Mouse (Mus musculus) kidney, embryonic 16.5 days (tissue): ENCODE measurements around the gene Clasp2. TPM values are rescaled to one million over a fixed set of nuclear protein-coding genes. Genes with fewer than 3 reads are reported as not detected.

ENCODE experiments used
- ATAC-seq: fragments of 200-750 bp; cut with Nextera tagmentation; 2 replicates; pipeline ENCODE4 v1.8.0; 2017; ENCODE audit warnings: moderate TSS enrichment; ENCODE audit not compliant: low FRiP score, low TSS enrichment
- H3K27ac ChIP-seq: fragments of 300-500 bp; sonication (generic); 2 replicates; pipeline ENCODE4 v1.5.1; 2014; ENCODE audit warnings: low read length
- H3K27me3 ChIP-seq: fragments of 300-500 bp; sonication (generic); 2 replicates; pipeline ENCODE4 v1.6.1; 2014; ENCODE audit warnings: low read length, control low read depth, mixed read lengths; ENCODE audit not compliant: insufficient read depth
- H3K36me3 ChIP-seq: fragments of 300-500 bp; sonication (generic); 2 replicates; pipeline ENCODE4 v1.6.1; 2014; ENCODE audit warnings: low read length, control low read depth, mixed read lengths; ENCODE audit not compliant: insufficient read depth
- H3K4me1 ChIP-seq: fragments of 300-500 bp; sonication (generic); 2 replicates; pipeline ENCODE4 v1.6.1; 2014; ENCODE audit warnings: low read length, control low read depth, mixed read lengths; ENCODE audit not compliant: insufficient read depth
- H3K4me2 ChIP-seq: fragments of 300-500 bp; sonication (generic); replicated peaks from 2 replicates; pipeline ENCODE4 v1.6.1; 2014; ENCODE audit warnings: low read depth, low read length
- H3K4me3 ChIP-seq: fragments of 300-500 bp; sonication (generic); 2 replicates; pipeline ENCODE4 v1.5.1; 2014; ENCODE audit warnings: mild to moderate bottlenecking, low read length
- H3K9ac ChIP-seq: fragments of 300-500 bp; sonication (generic); replicated peaks from 2 replicates; pipeline ENCODE4 v1.6.1; 2014; ENCODE audit warnings: low read length
- H3K9me3 ChIP-seq: fragments of 300-500 bp; sonication (generic); 2 replicates; pipeline ENCODE4 v1.6.1; 2016; ENCODE audit warnings: low read length, control low read depth
- WGBS: fragments of 180-500 bp; shearing (Covaris S2); extraction: QIAGEN DNeasy Blood & Tissue Kit; methylation state at CpG from one replicate; pipeline ENCODE4 v1.1.7; 2014; 5-methylcytosine and 5-hydroxymethylcytosine counted together
- polyA plus RNA-seq: library from polyadenylated mRNA; unstranded; fragments of >200 nt; fragmentation: Nextera tagmentation; extraction: Ambion mirVana; gene quantifications from 2 replicates; pipeline ENCODE4 v1.2.1, GENCODE M21; 2015

The Clasp2 gene
- polyA plus RNA-seq, result 23.0 and 24.4 TPM in 2 replicates

DNA sequence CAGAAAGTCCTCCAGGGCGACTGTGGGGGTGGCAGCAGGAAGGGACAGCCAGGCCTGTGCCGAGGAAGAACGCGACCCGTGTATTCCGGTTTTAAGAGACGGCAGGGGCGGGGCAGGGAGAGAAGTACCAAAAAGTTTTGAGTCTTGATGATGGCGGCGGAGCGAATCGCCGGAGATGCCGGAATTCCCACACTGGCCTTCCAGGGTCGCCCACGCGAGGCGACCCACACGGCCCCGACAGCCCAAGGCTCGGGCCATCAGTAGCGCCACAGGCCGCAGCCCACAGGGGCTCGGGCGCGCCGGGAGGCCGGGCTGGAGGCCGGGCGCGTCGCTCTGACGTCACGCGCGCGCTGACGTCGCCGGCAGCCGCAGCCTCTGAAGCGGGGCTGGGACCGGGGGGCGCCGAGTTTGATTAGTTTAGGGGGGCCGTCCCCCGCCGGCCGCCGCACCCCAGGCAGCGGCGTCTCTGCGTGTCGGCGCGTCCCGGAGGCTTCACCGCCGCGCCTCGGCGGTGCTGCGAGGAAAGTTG lies at the start of gene Clasp2:
Clasp2 (plus strand) TSS at position 366 of the 529 bp plus-strand sequence.
- peak within 1 kb of the TSS; percentile 75 for H3K27ac ChIP-seq
- H3K4me3 ChIP-seq, result peak within 1 kb of the TSS; percentile 92
- no peaks in the 10 kb centered on the region for H3K36me3 ChIP-seq
- peak; percentile 98 for ATAC-seq
- H3K4me1 ChIP-seq, result peaks cover 9% of the 10 kb centered on the region; the same call in 1 of the 2 replicates
- H3K9ac ChIP-seq, result peak within 1 kb of the TSS; percentile 91
- no peaks in the 10 kb centered on the region for H3K9me3 ChIP-seq
- H3K27me3 ChIP-seq, result no peaks in the 10 kb centered on the region
- H3K4me2 ChIP-seq, result peak within 1 kb of the TSS; percentile 100
- WGBS, result 0% methylated on average over 55 of the region's 63 CpGs

DNA sequence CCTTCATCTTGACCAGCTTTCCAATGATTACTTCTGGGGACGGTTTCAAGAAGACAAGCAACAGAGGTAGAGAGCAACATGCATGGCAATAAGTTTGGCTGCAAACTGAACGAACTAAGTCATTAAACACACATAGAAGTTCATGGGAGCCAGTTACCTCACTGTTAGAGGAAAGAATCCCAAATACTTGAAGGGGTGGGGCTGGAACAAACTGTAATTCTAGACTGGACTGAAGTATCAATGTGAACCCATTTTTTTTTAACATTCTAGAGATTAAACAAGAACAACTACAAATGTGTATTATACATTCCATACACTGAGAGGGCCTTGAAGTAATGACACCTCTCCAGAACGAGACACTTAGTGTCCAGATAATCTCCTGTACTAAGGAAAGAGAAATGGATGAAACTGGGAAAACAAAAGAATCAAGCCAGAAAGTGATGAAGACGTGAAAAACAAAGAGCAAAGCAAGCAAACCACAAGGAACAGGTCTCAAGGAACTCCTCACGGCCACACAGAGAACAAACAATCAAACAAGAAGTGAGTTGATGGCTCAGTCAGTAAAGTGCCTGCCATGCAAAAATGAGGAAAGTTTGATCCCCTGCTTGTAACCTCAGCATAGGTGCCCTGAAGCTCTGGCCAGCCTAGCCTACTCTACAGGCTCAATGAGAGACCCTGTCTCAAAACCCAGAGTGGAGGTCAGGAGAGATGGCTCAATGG lies 39.7 kb upstream of the Clasp2 start:
- H3K4me3 ChIP-seq, result no peak overlapping the region
- H3K4me1 ChIP-seq, result peaks cover 21% of the 10 kb centered on the region
- no peaks in the 10 kb centered on the region for H3K9me3 ChIP-seq
- H3K27ac ChIP-seq, result no peak overlapping the region
- no peaks in the 10 kb centered on the region for H3K27me3 ChIP-seq
- ATAC-seq, result no peak
- 80% methylated on average over 5 of the region's 5 CpGs for WGBS
- no peak overlapping the region for H3K9ac ChIP-seq
- H3K36me3 ChIP-seq, result peaks cover 15% of the 10 kb centered on the region
- no peak overlapping the region for H3K4me2 ChIP-seq

DNA sequence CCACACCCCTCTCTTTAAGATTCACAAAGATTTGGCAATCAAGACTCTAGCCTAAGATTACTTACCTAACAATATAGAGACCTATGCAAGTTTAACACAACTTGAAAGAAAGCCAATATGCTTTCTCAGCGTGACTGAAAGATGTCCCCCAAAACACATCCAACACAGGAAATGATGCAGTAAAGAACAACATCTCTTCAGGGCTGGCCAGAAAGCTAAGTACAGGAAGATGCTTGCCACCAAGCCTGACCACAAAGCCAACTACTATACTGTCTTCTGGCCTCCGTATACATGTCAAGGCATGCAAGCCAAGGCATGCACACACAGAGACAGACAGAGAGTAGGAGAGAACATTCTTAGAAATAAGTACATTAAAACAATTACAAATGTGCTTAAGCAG lies 35.2 kb upstream of the Clasp2 start:
- no peaks in the 10 kb centered on the region for H3K27me3 ChIP-seq
- no peaks in the 10 kb centered on the region for H3K36me3 ChIP-seq
- H3K4me3 ChIP-seq, result peak overlapping the region; percentile 95
- no peak overlapping the region for H3K9ac ChIP-seq
- H3K9me3 ChIP-seq, result no peaks in the 10 kb centered on the region
- H3K4me1 ChIP-seq, result peaks cover 27% of the 10 kb centered on the region
- H3K27ac ChIP-seq, result no peak overlapping the region
- 53% methylated on average over 2 of the region's 2 CpGs for WGBS
- no peak for ATAC-seq
- H3K4me2 ChIP-seq, result peak overlapping the region; percentile 67

DNA sequence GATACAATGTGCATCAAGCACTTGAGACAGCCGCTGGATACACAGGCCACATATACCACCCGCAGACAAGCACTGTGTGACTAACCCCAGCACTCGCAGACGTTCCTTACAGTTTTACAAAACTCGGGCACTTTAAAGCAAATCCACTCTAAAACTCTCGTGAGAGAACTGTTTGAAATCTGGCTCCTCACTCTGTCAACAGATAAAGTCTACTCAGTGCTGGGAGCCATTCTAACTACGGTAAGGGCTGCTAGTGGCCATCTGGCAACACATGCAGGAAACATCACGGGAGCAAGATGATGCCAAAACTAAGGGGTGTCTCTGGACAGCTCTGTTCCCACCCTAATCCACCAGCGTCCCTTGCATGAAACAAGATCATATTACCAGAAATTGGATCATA lies 34.4 kb upstream of the Clasp2 start:
- ATAC-seq, result no peak
- Histone ChIP-seq H3K9me3 (no peaks in the 10 kb centered on the region), H3K27me3 (no peaks in the 10 kb centered on the region), H3K36me3 (no peaks in the 10 kb centered on the region), H3K9ac (peak overlapping the region; percentile 99), H3K4me1 (peaks cover 27% of the 10 kb centered on the region), H3K4me2 (peak overlapping the region; percentile 67), H3K27ac (no peak overlapping the region), H3K4me3 (peak overlapping the region; percentile 95)
- 41% methylated on average over 9 of the region's 9 CpGs for WGBS

DNA sequence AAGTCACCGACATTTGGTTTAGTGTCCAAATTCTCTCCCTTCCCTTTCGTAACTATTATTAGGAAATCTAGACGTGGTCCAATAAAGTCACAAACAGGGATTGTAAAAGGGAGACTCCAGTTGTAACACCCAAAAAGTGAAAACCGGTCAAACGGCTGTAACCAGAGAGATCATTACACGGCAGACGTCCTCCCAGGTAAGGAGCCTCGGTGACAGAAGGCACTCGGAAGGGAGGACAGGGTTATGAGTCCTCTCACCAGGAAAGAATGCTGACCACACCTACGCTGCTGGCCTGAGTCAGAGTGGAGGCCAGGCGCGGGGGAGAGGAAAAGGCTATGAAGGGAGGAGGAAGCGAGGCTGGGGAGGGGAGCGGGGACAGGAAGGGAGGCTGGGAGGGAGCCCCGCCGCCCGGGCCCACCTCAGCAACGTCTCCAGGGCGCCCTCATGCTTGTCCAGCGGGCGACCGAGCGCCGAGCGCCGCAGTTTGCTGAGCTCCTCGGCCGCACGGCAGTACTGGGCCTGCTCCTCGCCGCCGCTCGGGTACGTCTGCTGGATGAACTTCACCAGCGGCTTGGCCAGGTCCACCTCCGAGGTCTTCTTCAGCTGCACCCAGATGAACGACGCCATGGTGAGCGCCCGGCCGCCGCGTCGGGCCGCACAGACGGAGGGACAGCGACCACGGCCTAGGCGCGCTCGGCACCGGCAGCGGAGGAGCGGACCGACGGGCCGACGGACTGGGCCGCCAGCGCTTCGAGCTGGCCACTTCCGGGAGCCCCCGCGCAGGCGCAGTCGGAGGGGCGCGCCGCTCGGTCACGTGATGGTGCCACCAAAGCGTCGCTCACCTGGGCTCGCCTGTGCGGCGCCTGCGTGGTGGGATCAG lies 33.6 kb upstream of the Clasp2 start, which contains the start of gene Pdcd6ip:
Pdcd6ip (minus strand) TSS at position 779 of the 880 bp plus-strand sequence.
- Histone ChIP-seq H3K4me1 (peaks cover 27% of the 10 kb centered on the region), H3K27me3 (no peaks in the 10 kb centered on the region), H3K36me3 (no peaks in the 10 kb centered on the region), H3K4me2 (peak within 1 kb of the TSS; percentile 67), H3K9ac (peak within 1 kb of the TSS; percentile 99), H3K9me3 (no peaks in the 10 kb centered on the region), H3K27ac (peak within 1 kb of the TSS; percentile 96), H3K4me3 (peak within 1 kb of the TSS; percentile 95)
- WGBS, result under 1% methylated on average over 70 of the region's 77 CpGs
- peak; percentile 93 for ATAC-seq

DNA sequence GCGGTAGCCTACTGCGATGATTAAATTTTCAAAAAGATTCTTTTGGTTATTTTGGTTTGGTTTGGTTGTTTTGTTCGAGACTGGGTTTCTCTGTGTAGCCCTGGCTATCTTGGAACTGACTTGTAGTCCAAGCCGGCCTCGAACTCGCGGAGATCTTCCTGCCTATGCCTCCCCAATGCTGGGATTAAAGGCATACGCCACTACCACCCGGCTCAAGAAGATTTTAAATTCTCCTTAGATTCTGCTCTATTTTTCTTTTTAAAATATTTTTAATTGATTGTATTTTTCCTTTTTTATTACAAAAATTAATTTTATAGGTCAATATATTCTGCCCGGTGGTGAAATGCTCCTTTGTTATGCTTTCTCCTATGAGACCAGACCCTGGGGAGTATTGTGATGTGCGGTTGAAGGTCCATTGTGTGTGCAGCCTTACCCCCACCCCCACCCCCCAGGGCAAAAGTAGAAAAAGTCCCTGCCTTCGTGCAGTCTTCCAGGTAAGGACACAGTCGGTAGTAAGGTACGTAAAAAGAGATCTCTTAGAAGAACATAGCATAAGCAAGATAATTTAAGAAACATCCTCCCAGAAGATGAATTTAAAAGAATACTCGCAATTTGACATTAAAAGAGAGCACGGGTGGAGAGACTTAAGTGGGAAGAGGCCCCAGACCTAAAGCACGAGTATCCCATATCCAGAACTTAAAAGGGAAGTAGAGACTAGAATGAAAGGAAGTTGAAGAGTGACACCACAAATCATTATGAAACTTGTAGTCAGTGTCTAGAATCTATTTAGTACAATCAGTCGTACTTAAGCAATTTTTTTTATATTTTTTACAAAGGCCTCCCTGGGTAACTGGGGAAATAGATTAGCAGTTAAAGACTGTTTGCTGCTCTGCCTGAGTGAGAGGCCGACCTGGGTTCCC lies 32.7 kb upstream of the Clasp2 start:
- ATAC-seq, result no peak
- H3K9ac ChIP-seq, result peak overlapping the region; percentile 99
- peak overlapping the region; percentile 95 for H3K4me3 ChIP-seq
- peaks cover 27% of the 10 kb centered on the region for H3K4me1 ChIP-seq
- H3K27me3 ChIP-seq, result no peaks in the 10 kb centered on the region
- H3K4me2 ChIP-seq, result peak overlapping the region; percentile 67
- peak overlapping the region; percentile 96 for H3K27ac ChIP-seq
- no peaks in the 10 kb centered on the region for H3K36me3 ChIP-seq
- H3K9me3 ChIP-seq, result no peaks in the 10 kb centered on the region
- WGBS, result 51% methylated on average over 19 of the region's 19 CpGs

DNA sequence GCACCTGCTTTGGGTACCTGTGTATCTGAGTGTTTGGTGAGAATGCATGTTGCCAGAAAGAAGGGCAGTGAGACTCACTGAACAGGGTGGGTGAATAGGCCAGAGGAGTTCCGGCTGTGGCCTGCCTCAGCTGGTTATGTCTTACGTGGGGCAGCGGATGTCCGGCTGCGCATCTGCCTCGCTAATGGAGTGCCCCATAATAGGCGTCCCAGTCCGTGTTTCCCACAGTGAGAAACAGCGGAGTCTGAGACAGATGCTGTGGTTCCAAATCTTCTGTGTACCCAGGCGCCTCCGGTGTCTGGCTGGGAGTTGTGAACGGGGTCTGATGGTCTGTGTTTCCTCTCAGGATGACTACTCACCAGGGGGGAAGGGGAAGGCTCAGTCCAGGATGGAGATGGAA lies 30.4 kb upstream of the Clasp2 start:
- H3K4me3 ChIP-seq, result no peak overlapping the region
- H3K4me1 ChIP-seq, result peaks cover 13% of the 10 kb centered on the region
- 80% methylated on average over 12 of the region's 12 CpGs for WGBS
- H3K27me3 ChIP-seq, result no peaks in the 10 kb centered on the region
- ATAC-seq, result no peak
- no peak overlapping the region for H3K4me2 ChIP-seq
- H3K36me3 ChIP-seq, result no peaks in the 10 kb centered on the region
- H3K9ac ChIP-seq, result no peak overlapping the region
- H3K27ac ChIP-seq, result no peak overlapping the region
- H3K9me3 ChIP-seq, result no peaks in the 10 kb centered on the region

DNA sequence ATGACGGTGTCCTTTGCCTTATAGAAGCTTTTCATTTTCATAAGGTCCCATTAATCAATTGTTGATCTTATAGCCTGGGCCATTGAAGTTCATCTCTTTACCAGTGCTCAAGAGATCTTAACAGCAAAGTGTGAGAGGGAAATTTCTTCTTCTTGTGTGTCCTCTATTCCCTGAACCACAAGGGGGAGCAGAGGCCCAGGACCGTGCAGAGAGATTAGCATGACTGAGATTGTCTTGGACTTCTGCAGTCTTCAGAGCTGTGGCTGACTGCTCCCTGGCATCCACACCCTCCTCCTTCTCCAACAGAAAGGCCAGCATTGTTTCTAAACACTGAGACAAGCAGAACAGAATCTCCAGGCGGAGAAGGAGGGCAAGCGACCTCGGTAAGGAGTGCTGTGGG lies 22.2 kb upstream of the Clasp2 start:
- H3K9me3 ChIP-seq, result no peaks in the 10 kb centered on the region
- no peaks in the 10 kb centered on the region for H3K36me3 ChIP-seq

DNA sequence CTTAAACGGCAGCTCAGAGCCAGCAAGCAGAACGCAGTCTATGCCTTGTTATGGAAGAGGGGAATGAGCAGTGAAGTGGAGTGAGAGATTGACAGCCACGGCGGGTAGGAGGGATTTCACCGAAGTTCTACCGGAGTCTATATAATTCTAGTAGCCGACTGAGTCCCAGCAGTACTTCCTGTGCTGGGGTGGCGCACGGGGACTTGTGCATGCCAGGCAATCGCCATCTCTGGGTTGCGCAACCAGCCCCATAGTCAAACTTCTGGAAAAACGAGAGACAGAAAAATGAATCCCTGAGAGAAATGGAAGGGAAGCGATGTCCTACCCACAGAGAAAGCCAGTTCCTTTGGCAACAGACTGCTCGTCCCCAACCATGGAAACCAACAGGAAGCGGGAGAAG lies 16.6 kb upstream of the Clasp2 start:
- Histone ChIP-seq H3K27me3 (no peaks in the 10 kb centered on the region), H3K4me3 (no peak overlapping the region), H3K27ac (no peak overlapping the region), H3K4me1 (no peaks in the 10 kb centered on the region), H3K9me3 (no peaks in the 10 kb centered on the region), H3K4me2 (no peak overlapping the region), H3K9ac (no peak overlapping the region), H3K36me3 (no peaks in the 10 kb centered on the region)
- WGBS, result 82% methylated on average over 15 of the region's 15 CpGs
- ATAC-seq, result no peak

More for the DNA sequence above, 22.2 kb upstream of the Clasp2 start:
- Histone ChIP-seq H3K4me3 (no peak overlapping the region), H3K9ac (no peak overlapping the region), H3K4me2 (no peak overlapping the region), H3K4me1 (no peaks in the 10 kb centered on the region), H3K27me3 (no peaks in the 10 kb centered on the region), H3K27ac (no peak overlapping the region)
- WGBS, result 48% methylated on average over 5 of the region's 5 CpGs
- peak; percentile 57; the same call in 1 of the 2 replicates for ATAC-seq
